ENCODE assay signal across 23 mouse cellular contexts in the genomic region with DNA sequence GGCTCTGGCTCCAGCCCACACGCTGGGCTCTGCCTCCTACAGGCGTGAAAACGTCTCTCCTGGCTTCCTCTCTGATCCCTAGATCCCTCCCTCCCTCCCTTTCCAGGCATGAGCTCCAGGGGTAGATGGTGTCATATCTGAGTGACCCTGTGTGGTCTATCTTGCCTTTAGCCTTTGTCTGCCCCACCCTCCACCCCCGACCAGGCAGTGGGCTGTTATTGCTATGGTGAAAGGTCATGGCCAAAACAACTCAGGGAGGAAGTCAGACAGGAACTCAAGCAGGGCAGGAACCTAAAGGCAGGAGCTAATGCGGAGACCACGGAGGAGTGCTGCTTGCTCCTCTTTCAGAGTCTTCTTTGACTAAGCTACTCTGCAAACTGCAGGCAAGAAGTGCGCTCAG. TPM values are rescaled to one million over a fixed set of nuclear protein-coding genes. Genes with fewer than 3 reads are reported as not detected.
DNase-seq lines count a peak whose midpoint lies in the region; ATAC-seq lines count a peak whose summit lies in the region.
"Had no signal": no experiment of that assay in that cellular context is flagged by ENCODE, and none has a peak within 500 bp of the region (broad histone marks: within the 10 kb centered on the region; RNA-seq: fewer than 3 reads in every experiment).

No protein-coding gene starts in this region.

- no peaks in the 10 kb centered on the region for H3K36me3 ChIP-seq in heart, embryonic 13.5 days
- no peaks in the 10 kb centered on the region for H3K36me3 ChIP-seq in intestine, embryonic 16.5 days (ENCODE audit: control insufficient read depth, insufficient read depth, low read length)
- H3K36me3 ChIP-seq in intestine, embryonic 15.5 days = no peaks in the 10 kb centered on the region
- no peaks in the 10 kb centered on the region for H3K36me3 ChIP-seq in limb, embryonic 10.5 days
- H3K36me3 ChIP-seq: forebrain, embryonic 15.5 days; hindbrain, embryonic 12.5 days had no signal

- H3K4me3 ChIP-seq in heart, embryonic 13.5 days = no peak overlapping the region
- no peak overlapping the region for H3K4me3 ChIP-seq in intestine, embryonic 16.5 days (ENCODE audit: low read length)
- no peak overlapping the region for H3K4me3 ChIP-seq in intestine, embryonic 15.5 days (replicated peaks)
- no peak overlapping the region for H3K4me3 ChIP-seq in limb, embryonic 10.5 days
- H3K4me3 ChIP-seq: forebrain, embryonic 15.5 days; hindbrain, embryonic 12.5 days; layer of hippocampus, adult 2 months had no signal

- no peak overlapping the region for H3K9ac ChIP-seq in heart, embryonic 13.5 days
- H3K9ac ChIP-seq in intestine, embryonic 16.5 days (ENCODE audit: low read depth, low read length) = no peak overlapping the region
- no peak overlapping the region for H3K9ac ChIP-seq in intestine, embryonic 15.5 days
- H3K9ac ChIP-seq: forebrain, embryonic 15.5 days; hindbrain, embryonic 12.5 days had no signal

- peak overlapping the region; percentile 20; the same call in 1 of the 2 replicates for H3K27ac ChIP-seq in heart, embryonic 13.5 days (replicated peaks)
- no peak overlapping the region for H3K27ac ChIP-seq in intestine, embryonic 16.5 days (ENCODE audit: low read length)
- no peak overlapping the region for H3K27ac ChIP-seq in intestine, embryonic 15.5 days
- peak overlapping the region; percentile 61 for H3K27ac ChIP-seq in limb, embryonic 10.5 days
- H3K27ac ChIP-seq: forebrain, embryonic 15.5 days; hindbrain, embryonic 12.5 days; layer of hippocampus, adult 2 months; macrophage had no signal

- no peak for ATAC-seq in heart, embryonic 13.5 days (ENCODE audit: extremely low read depth, insufficient number of reproducible peaks, low FRiP score, low TSS enrichment)
- ATAC-seq in intestine, embryonic 16.5 days = peak; percentile 8; the same call in 1 of the 2 replicates
- ATAC-seq in intestine, embryonic 15.5 days = no peak
- ATAC-seq: forebrain, embryonic 15.5 days; lung, postnatal 0 days had no signal

- intact Hi-C loops in heart, postnatal 25 days (cut with DNase I) = no loop called here

- peaks cover 21% of the 10 kb centered on the region for H3K27me3 ChIP-seq in heart, embryonic 13.5 days (replicated peaks)
- no peaks in the 10 kb centered on the region for H3K27me3 ChIP-seq in intestine, embryonic 16.5 days (replicated peaks; ENCODE audit: control insufficient read depth, insufficient read depth, low read length)
- H3K27me3 ChIP-seq in intestine, embryonic 15.5 days (replicated peaks) = no peaks in the 10 kb centered on the region
- H3K27me3 ChIP-seq in limb, embryonic 10.5 days (ENCODE audit: low read depth, poor library complexity, severe bottlenecking) = peaks cover 20% of the 10 kb centered on the region
- H3K27me3 ChIP-seq: forebrain, embryonic 15.5 days; hindbrain, embryonic 12.5 days had no signal

- WGBS in heart, embryonic 13.5 days = 38% methylated on average over 7 of the region's 7 CpGs
- WGBS in intestine, embryonic 16.5 days = 51% methylated on average over 7 of the region's 7 CpGs
- 52% methylated on average over 7 of the region's 7 CpGs for WGBS in intestine, embryonic 15.5 days
- 49% methylated on average over 7 of the region's 7 CpGs for WGBS in limb, embryonic 10.5 days

- H3K4me2 ChIP-seq in heart, embryonic 13.5 days = peak overlapping the region; percentile 40
- H3K4me2 ChIP-seq in intestine, embryonic 16.5 days (ENCODE audit: low read depth, low read length) = peak overlapping the region; percentile 22
- H3K4me2 ChIP-seq in intestine, embryonic 15.5 days (replicated peaks) = no peak overlapping the region
- H3K4me2 ChIP-seq: forebrain, embryonic 15.5 days; hindbrain, embryonic 12.5 days had no signal

- peaks cover 19% of the 10 kb centered on the region for H3K4me1 ChIP-seq in heart, embryonic 13.5 days
- H3K4me1 ChIP-seq in intestine, embryonic 16.5 days (ENCODE audit: control insufficient read depth, insufficient read depth, low read length) = peaks cover 12% of the 10 kb centered on the region
- H3K4me1 ChIP-seq in intestine, embryonic 15.5 days (replicated peaks) = peaks cover 11% of the 10 kb centered on the region; the same call in 1 of the 2 replicates
- peaks cover 48% of the 10 kb centered on the region for H3K4me1 ChIP-seq in limb, embryonic 10.5 days

- H3K9me3 ChIP-seq in heart, embryonic 13.5 days = no peaks in the 10 kb centered on the region
- H3K9me3 ChIP-seq in intestine, embryonic 16.5 days (ENCODE audit: control insufficient read depth, low read length) = no peaks in the 10 kb centered on the region
- H3K9me3 ChIP-seq in intestine, embryonic 15.5 days = no peaks in the 10 kb centered on the region
- no peaks in the 10 kb centered on the region for H3K9me3 ChIP-seq in limb, embryonic 10.5 days (replicated peaks)
- H3K9me3 ChIP-seq: forebrain, embryonic 15.5 days; hindbrain, embryonic 12.5 days had no signal

- no peak for DNase-seq in heart, postnatal 25 days (ENCODE audit: low spot score)
- peak; percentile 86 for DNase-seq in ES-CJ7 (ENCODE audit: low read depth, low spot score)
- no peak for DNase-seq in limb, embryonic 10.5 days (ENCODE audit: low spot score)
- no peak for DNase-seq in kidney, adult 18-20 months
- DNase-seq: adrenal gland, postnatal 36 days; cerebellum, adult 9-10 months; kidney, adult 9 months; kidney, postnatal 14 days; retina, postnatal 1 day; right cerebral cortex, postnatal 25 days; spleen, adult 18-20 months; thymus, postnatal 25 days had no signal

RNA-seq across cellular contexts. Expression of gene Cpne5, which starts 26.1 kb away (rescaled TPM):
- polyA plus RNA-seq in heart, embryonic 13.5 days (2015; fragmentation: Nextera tagmentation; extraction: Ambion mirVana) = 17.4 and 21.0 TPM in 2 replicates
- total RNA-seq in heart, postnatal 25 days (2021) = 1 to 10 TPM; 5.1 to 5.6 TPM
- polyA plus RNA-seq in intestine, embryonic 16.5 days (2015; fragmentation: Nextera tagmentation; extraction: Ambion mirVana) = 5.3 and 5.9 TPM in 2 replicates
- 7.5 and 8.3 TPM in 2 replicates for polyA plus RNA-seq in intestine, embryonic 15.5 days (2015; fragmentation: Nextera tagmentation; extraction: Ambion mirVana)
- 2.0 and 3.2 TPM in 2 replicates for polyA plus RNA-seq in limb, embryonic 10.5 days (2016; fragmentation: Nextera tagmentation; extraction: Ambion mirVana)
- total RNA-seq: gastrocnemius, adult 8-10 months; liver, adult 2 months; monocyte, adult 5-6 weeks had no signal
- polyA plus RNA-seq: liver, adult 2 months; macrophage had no signal

RNA-seq across cellular contexts. Expression of gene Ppil1, which starts 52.1 kb away (rescaled TPM):
- polyA plus RNA-seq in heart, embryonic 13.5 days (2015; fragmentation: Nextera tagmentation; extraction: Ambion mirVana) = 106 and 128 TPM in 2 replicates
- total RNA-seq in heart, postnatal 25 days (2021) = 10 to 100 TPM; 29.0 to 29.6 TPM
- polyA plus RNA-seq in intestine, embryonic 16.5 days (2015; fragmentation: Nextera tagmentation; extraction: Ambion mirVana) = 133 and 153 TPM in 2 replicates
- polyA plus RNA-seq in intestine, embryonic 15.5 days (2015; fragmentation: Nextera tagmentation; extraction: Ambion mirVana) = 154 and 157 TPM in 2 replicates
- 239 and 250 TPM in 2 replicates for polyA plus RNA-seq in limb, embryonic 10.5 days (2016; fragmentation: Nextera tagmentation; extraction: Ambion mirVana)

RNA-seq across cellular contexts. Expression of gene BC004004, which starts 56.8 kb away (rescaled TPM):
- polyA plus RNA-seq in heart, embryonic 13.5 days (2015; fragmentation: Nextera tagmentation; extraction: Ambion mirVana) = 85.0 and 91.9 TPM in 2 replicates
- total RNA-seq in heart, postnatal 25 days (2021) = 100 to 1,000 TPM; 192 to 222 TPM
- 82.9 and 85.6 TPM in 2 replicates for polyA plus RNA-seq in intestine, embryonic 16.5 days (2015; fragmentation: Nextera tagmentation; extraction: Ambion mirVana)
- 78.3 and 83.5 TPM in 2 replicates for polyA plus RNA-seq in intestine, embryonic 15.5 days (2015; fragmentation: Nextera tagmentation; extraction: Ambion mirVana)
- polyA plus RNA-seq in limb, embryonic 10.5 days (2016; fragmentation: Nextera tagmentation; extraction: Ambion mirVana) = 47.9 and 52.9 TPM in 2 replicates

Comparison
In these comparisons a context has a peak if more than half of its experiments do, and no peak if none do; other contexts are left out.
1. H3K27ac ChIP-seq: peak in heart, embryonic 13.5 days (single experiment) and limb, embryonic 10.5 days (single experiment); none in intestine, embryonic 16.5 days (single experiment) and intestine, embryonic 15.5 days (single experiment).